Mouse (Mus musculus): Measurements from ENCODE around the gene Focad.

The Focad gene

DNA sequence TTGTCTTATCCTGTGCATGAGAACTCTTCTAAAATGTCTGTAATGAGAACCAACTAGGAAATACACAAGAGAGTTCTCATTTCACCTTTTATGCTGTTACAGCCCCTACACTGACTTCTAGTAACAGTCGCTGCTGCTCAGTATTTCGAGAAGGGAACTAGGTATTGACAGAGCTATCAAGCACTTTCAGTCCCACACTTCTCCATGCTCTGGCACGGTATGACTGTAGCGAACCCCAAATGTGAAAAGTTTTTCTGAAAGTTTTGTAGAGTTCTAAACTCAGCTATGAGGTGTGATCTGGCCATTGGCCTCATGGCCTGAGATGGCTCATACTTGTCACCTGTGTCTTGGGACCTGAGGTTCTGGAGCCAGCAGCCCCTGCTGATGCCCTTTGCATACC, 314.9 kb downstream of the Focad start:
- in situ Hi-C loops (cut with MboI; ENCODE audit: low pct_unique_long_range_greater_than_20kb in 1 of 2, low sequenced_read_pairs in 2 of 2, unreplicated experiment in 1 of 2) = no loop called here

DNA sequence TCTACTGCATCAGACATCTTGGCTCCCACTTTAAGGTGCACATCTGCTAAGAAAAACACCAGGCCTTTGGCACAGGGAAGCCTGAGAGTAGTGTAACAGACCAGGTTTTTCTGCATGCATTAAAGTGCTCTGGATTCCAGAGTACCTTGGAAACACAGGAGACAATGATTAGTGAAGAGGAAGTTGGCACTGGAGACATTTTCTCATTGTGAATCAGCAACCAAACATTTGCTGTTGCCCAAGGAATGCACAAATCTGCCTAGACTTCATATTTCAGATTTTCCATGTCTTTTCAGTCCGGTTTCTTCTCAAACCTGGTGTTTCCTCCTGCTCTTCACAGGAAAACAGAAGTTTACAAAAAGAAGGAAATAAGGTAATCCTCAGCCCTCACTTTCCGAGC, 317.9 kb downstream of the Focad start:
- in situ Hi-C loops (cut with MboI; ENCODE audit: low pct_unique_long_range_greater_than_20kb in 1 of 2, low sequenced_read_pairs in 2 of 2, unreplicated experiment in 1 of 2) = no loop called here

- in situ Hi-C loops (cut with MboI; ENCODE audit: low pct_unique_long_range_greater_than_20kb in 1 of 2, low sequenced_read_pairs in 2 of 2, unreplicated experiment in 1 of 2) = no loop called here
Observed at GRCm38 (mm10) chr4:88415017-88415416, 320.6 kb downstream of the Focad start.

DNA sequence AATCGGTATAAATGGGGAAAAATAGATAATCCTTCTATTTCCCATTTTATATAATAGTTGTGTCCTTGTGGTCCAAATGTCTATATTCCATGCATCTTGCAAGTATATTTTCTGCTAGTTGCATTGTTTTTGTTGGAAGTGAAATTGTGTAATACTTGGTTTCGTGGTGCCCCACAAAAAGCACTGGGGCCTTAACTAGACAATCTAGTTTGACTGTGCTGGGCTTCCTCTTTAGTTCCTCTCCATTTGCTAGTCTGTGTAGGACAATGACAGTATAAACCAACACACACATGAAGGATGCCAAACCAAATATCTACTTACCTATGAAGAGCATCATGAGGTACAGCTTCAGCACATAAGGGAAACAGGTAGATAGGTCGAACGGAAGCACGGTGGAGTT, 324.9 kb downstream of the Focad start:
- in situ Hi-C loops (cut with MboI; ENCODE audit: low pct_unique_long_range_greater_than_20kb in 1 of 2, low sequenced_read_pairs in 2 of 2, unreplicated experiment in 1 of 2) = no loop called here

DNA sequence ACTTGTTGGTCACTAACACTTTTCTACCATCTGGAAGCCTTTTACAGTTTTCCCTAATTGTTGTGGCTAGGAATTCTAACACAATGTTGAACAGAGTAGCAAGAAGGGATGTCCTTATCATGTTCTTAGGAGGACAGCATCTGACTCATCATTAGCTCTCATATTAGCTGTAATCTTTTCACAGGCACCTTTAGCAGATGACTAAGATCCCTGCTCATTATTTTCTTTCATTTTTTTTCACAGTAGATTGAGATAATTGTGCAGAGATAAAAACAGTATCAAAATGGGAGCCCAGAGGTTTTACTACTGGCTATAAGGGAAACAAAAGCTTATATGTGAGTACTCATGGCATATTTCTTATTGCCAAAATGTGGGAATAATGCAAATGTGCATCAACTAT, 330.1 kb downstream of the Focad start:
- in situ Hi-C loops (cut with MboI; ENCODE audit: low pct_unique_long_range_greater_than_20kb in 1 of 2, low sequenced_read_pairs in 2 of 2, unreplicated experiment in 1 of 2) = no loop called here

GRCm38 (mm10) chr4:88427630-88428239, 333.3 kb downstream of the Focad start:
- in situ Hi-C loops (cut with MboI; ENCODE audit: low pct_unique_long_range_greater_than_20kb in 1 of 2, low sequenced_read_pairs in 2 of 2, unreplicated experiment in 1 of 2) = no loop called here

GRCm38 (mm10) chr4:88432412-88433024, 338.1 kb downstream of the Focad start:
- in situ Hi-C loops (cut with MboI; ENCODE audit: low pct_unique_long_range_greater_than_20kb in 1 of 2, low sequenced_read_pairs in 2 of 2, unreplicated experiment in 1 of 2) = no loop called here

GRCm38 (mm10) chr4:88436593-88437165, 342.2 kb downstream of the Focad start:
- in situ Hi-C loops (cut with MboI; ENCODE audit: low pct_unique_long_range_greater_than_20kb in 1 of 2, low sequenced_read_pairs in 2 of 2, unreplicated experiment in 1 of 2) = no loop called here

DNA sequence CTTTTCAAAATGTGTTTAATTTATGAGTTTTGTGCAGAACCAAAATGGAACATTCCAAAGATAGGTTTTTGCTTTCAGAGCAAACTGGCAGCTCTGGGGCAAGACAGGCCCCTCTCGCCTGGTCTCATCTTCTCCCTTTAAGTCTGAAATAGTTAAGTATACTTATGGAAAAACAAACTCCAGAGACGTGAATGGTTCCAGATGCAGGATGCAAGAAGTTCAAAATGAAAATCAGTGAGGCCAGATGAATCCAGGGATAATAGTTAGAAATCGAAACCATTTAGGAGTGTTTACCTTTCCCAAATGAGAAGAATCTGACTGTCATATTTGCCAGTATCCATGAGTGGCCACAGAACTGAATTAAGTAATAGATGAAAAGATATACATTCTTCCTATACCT, 342.7 kb downstream of the Focad start:
- in situ Hi-C loops (cut with MboI; ENCODE audit: low pct_unique_long_range_greater_than_20kb in 1 of 2, low sequenced_read_pairs in 2 of 2, unreplicated experiment in 1 of 2) = no loop called here

GRCm38 (mm10) chr4:88437917-88438316, 343.5 kb downstream of the Focad start:
- in situ Hi-C loops (cut with MboI; ENCODE audit: low pct_unique_long_range_greater_than_20kb in 1 of 2, low sequenced_read_pairs in 2 of 2, unreplicated experiment in 1 of 2) = no loop called here

DNA sequence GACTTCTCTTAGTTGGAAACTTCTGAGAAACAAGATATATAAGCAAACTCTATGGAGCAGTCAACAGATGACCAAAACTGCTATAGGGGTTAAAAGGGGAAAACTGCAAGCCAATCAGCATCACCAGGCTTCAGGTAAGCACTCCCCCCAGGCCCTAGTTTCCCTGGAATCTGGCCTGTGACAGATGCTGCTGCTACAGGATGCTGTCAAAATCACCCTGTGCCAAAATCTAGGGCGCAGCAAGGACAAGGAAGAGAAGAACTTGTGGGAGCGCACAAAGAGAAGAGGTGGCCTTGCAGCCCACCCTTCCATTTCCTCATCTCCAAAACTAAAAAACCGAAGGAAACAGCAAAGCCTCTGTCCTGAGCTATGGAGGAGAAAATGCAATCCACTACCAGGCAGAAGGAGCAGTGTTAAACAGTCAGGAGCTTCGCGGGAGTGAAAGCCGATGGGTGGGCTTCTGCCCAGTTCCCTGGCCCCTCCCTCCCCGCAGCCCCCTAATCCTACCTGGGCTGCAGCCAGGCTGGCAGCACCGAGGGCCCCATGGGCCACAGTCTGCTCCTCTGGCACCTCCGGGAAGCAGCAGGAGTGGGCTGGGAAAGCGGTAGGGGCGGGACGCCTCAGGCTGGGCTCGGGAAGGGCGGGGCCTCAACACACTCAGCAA, 344.0 kb downstream of the Focad start, which contains the start of gene Hacd4:
TSS of gene Hacd4 (minus strand) at position 603 of the 664 bp plus-strand sequence.
- in situ Hi-C loops (cut with MboI; ENCODE audit: low pct_unique_long_range_greater_than_20kb in 1 of 2, low sequenced_read_pairs in 2 of 2, unreplicated experiment in 1 of 2) = no loop called here

- in situ Hi-C loops (cut with MboI; ENCODE audit: low pct_unique_long_range_greater_than_20kb in 1 of 2, low sequenced_read_pairs in 2 of 2, unreplicated experiment in 1 of 2) = no loop called here
Observed at GRCm38 (mm10) chr4:88438990-88439329, 344.5 kb downstream of the Focad start.

- in situ Hi-C loops (cut with MboI; ENCODE audit: low pct_unique_long_range_greater_than_20kb in 1 of 2, low sequenced_read_pairs in 2 of 2, unreplicated experiment in 1 of 2) = no loop called here
Observed at GRCm38 (mm10) chr4:88439669-88440123, 345.3 kb downstream of the Focad start.

- in situ Hi-C loops (cut with MboI; ENCODE audit: low pct_unique_long_range_greater_than_20kb in 1 of 2, low sequenced_read_pairs in 2 of 2, unreplicated experiment in 1 of 2) = no loop called here
Observed at GRCm38 (mm10) chr4:88440814-88441213, 346.4 kb downstream of the Focad start.

GRCm38 (mm10) chr4:88448976-88449375, 354.5 kb downstream of the Focad start:
- in situ Hi-C loops (cut with MboI; ENCODE audit: low pct_unique_long_range_greater_than_20kb in 1 of 2, low sequenced_read_pairs in 2 of 2, unreplicated experiment in 1 of 2) = no loop called here

DNA sequence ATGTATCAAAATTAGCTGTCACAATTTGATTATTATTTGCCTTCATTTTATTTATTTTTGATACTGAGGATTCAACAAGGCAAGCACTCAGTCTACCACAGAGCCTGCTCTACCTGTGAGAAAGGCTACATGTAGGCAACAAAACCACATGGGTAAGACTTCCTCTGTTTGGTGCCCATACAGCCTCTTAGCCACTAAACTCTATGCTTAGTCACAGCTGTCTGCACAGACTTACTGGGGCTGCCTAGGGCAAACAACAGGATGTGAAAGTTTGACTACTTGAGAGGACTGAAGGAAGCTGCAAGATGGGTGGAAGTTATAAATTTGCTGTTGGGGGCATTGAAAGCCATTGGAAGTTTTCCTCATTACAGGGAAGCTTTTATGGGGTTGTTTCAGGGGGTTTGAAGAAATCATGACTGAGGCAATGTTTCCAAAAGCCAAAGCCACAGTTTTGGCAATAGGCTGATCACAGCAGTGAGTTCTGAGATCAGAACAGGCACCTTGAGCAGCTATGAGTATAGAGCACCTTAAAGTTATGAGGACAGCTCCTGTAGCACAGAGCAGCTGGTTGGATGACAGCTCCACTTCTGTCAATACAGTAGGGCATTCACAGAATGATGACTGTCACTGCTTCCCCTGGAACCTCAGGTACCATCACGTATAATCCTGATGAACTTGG, 355.8 kb downstream of the Focad start:
- in situ Hi-C loops (cut with MboI; ENCODE audit: low pct_unique_long_range_greater_than_20kb in 1 of 2, low sequenced_read_pairs in 2 of 2, unreplicated experiment in 1 of 2) = no loop called here

GRCm38 (mm10) chr4:88458093-88458492, 363.7 kb downstream of the Focad start:
- in situ Hi-C loops (cut with MboI; ENCODE audit: low pct_unique_long_range_greater_than_20kb in 1 of 2, low sequenced_read_pairs in 2 of 2, unreplicated experiment in 1 of 2) = no loop called here

DNA sequence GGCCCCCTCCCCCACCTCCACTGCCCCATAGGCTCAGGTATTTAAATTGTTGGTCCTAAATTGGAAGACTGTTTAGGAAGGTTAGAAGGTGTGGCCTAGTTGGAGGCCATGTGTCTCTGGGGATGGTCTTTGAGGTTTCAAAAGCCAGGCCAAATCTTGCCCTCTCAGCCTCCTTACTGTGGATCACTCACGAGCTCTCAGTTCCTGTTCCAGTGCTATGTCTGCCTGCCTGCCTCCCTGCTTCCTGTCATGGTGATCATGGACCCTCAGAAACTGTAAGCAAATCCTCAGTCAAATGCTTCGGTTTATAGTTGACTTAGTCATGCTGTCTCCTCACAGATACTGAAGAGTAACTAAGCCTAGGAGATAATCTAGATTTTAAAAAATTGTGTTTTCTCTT, 364.2 kb downstream of the Focad start:
- in situ Hi-C loops (cut with MboI; ENCODE audit: low pct_unique_long_range_greater_than_20kb in 1 of 2, low sequenced_read_pairs in 2 of 2, unreplicated experiment in 1 of 2) = no loop called here
